Mouse (Mus musculus) hindlimb bud, embryonic 11.5 days (tissue): ENCODE results near the gene Bbc3.

Experiments
- DNase-seq: peaks from one replicate; pipeline ENCODE4 v3.0.0-alpha.2; 2012; ENCODE audit warnings: low read depth, low spot score; ENCODE audit errors: extremely low spot score

The Bbc3 gene

GRCm38 (mm10) chr7:16315222-16315759, 7.1 kb downstream of the Bbc3 start:
- no peak for DNase-seq

GRCm38 (mm10) chr7:16317094-16317493, 8.9 kb downstream of the Bbc3 start:
- DNase-seq, result no peak

- no peak for DNase-seq
Measured at GRCm38 (mm10) chr7:16319216-16319615, 11.0 kb downstream of the Bbc3 start.

- DNase-seq, result no peak
Measured at GRCm38 (mm10) chr7:16320479-16320878, 12.3 kb downstream of the Bbc3 start.

GRCm38 (mm10) chr7:16324661-16325060, 16.5 kb downstream of the Bbc3 start:
- DNase-seq, result no peak

GRCm38 (mm10) chr7:16325920-16326606, 17.9 kb downstream of the Bbc3 start:
- peak; percentile 73 for DNase-seq

- no peak for DNase-seq
Measured at GRCm38 (mm10) chr7:16326607-16326971, 18.4 kb downstream of the Bbc3 start.

GRCm38 (mm10) chr7:16329146-16329545, 21.0 kb downstream of the Bbc3 start:
- no peak for DNase-seq

GRCm38 (mm10) chr7:16337733-16338132, 29.5 kb downstream of the Bbc3 start:
- DNase-seq, result no peak

- no peak for DNase-seq
Measured at GRCm38 (mm10) chr7:16344598-16344997, 36.4 kb downstream of the Bbc3 start.

GRCm38 (mm10) chr7:16345297-16345696, 37.1 kb downstream of the Bbc3 start:
- DNase-seq, result no peak

- no peak for DNase-seq
Measured at GRCm38 (mm10) chr7:16349999-16350398, 41.8 kb downstream of the Bbc3 start.

- no peak for DNase-seq
Measured at GRCm38 (mm10) chr7:16355854-16356594, 47.8 kb downstream of the Bbc3 start.

- DNase-seq, result no peak
Measured at GRCm38 (mm10) chr7:16357602-16358001, 49.4 kb downstream of the Bbc3 start.

GRCm38 (mm10) chr7:16364319-16364718, 56.1 kb downstream of the Bbc3 start:
- DNase-seq, result no peak

GRCm38 (mm10) chr7:16364901-16365500, 56.8 kb downstream of the Bbc3 start:
- DNase-seq, result no peak

GRCm38 (mm10) chr7:16366133-16366646, 58.0 kb downstream of the Bbc3 start:
- DNase-seq, result no peak

- DNase-seq, result no peak
Measured at GRCm38 (mm10) chr7:16366669-16367068, 58.5 kb downstream of the Bbc3 start.
